Mouse (Mus musculus) c-Kit-negative CD71-positive TER-119-positive erythroid progenitor cells, embryonic 14.5 days (primary cell): ENCODE results near the gene Rgs7.

Experiments used
- DNase-seq: peaks from one replicate; pipeline ENCODE4 v3.0.0-alpha.2; 2013; ENCODE audit warnings: low read depth, low spot score

The Rgs7 gene

DNA sequence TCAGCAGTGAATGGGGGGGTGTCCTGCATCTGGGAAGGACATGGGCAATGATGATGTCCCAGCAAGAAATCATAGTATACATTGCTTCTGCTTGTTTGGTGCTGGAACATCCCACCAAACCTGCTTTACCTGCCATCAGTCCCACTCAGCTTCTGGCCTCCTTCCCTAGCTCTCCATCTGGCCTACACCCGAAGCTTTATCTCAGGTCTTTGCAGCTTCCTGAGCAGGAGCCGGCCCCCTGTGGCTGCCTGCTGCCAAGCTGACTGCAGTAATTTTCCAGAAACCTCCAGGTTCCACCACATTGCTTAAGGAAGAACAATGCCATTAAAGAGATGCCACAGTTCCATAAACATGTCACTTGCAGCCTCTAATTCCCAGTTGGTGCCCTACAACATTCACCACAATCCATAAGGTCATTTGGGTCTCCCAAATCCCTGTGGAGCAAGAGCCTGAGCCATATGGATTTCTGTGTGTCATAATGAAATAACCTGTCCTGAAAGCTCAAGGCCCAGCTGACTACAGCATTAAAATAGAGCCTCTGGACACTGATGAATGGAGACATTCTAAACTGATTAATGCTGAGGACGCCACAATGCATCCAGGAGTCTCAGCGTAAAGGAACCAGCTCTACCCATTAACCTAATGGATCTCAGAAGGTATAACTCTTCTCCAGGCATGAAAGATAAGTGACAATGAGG is 60.8 kb downstream of the Rgs7 start:
- no peak for DNase-seq

DNA sequence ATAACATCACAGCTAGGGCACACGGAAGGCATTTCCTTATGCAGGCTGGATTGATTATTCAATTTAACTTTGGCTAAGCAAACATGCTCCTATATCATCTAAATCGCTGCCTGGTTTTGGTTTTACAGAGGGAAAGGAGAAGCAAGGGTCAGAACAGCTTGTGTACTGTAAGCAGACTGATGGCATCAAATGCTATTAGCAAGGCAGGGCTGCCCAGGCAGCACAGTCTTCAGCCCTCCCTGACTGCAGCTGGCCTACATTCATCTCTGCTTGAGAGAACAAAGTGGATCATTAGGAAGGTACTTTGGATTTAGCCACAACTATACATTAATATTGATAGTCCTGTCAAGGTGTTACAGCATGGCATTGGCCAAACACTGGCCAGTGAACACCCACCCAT is 65.2 kb downstream of the Rgs7 start:
- DNase-seq = no peak

DNA sequence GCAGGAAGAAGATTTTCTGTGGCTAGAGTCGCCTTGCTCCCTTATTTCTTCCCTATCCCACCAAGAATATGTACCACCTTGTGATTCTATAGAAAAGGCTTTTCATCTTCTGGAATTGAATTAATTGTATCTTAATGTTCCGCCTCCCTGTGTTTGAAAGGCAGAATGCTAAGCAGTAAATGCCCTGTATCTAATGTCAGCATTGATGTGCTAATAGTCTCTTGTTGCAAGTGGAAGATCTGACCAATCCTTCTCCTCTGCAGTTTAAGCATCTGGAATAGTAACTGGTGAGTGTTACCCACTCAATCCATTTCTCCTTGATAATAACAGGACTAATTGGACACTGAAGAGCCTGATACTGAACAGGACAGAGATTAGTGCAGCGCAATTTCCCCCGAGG is 65.9 kb downstream of the Rgs7 start:
- DNase-seq = no peak

DNA sequence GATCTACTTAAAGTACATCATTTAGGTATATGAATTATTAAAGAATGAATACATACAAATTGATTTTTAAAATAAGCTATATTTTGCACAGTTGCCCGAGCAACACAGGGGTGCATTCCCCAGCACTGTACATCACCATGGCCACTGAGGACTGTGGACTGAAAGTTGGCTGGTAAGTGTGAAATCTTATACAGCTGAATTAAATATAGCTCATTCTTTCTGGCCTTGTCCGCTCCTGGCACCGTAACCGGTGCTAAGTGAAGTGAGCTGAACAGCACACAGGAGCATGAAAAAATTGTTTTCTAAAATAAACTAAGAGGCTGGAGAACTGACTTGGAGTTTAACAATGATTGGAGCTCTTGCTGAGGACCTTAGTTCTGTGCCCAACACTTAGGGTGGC is 71.4 kb downstream of the Rgs7 start:
- no peak for DNase-seq

GRCm38 (mm10) chr1:175415728-175416127 is 76.6 kb downstream of the Rgs7 start:
- no peak for DNase-seq

- DNase-seq = no peak
These were observed 81.9 kb downstream of the Rgs7 start for GRCm38 (mm10) chr1:175410399-175410798.

- DNase-seq = no peak
These were observed 100.4 kb downstream of the Rgs7 start for GRCm38 (mm10) chr1:175391894-175392293.

- no peak for DNase-seq
These were observed 103.0 kb downstream of the Rgs7 start for GRCm38 (mm10) chr1:175389250-175389649.

GRCm38 (mm10) chr1:175385581-175386235 is 106.6 kb downstream of the Rgs7 start:
- DNase-seq = no peak

- no peak for DNase-seq
These were observed 119.7 kb downstream of the Rgs7 start for GRCm38 (mm10) chr1:175372571-175372970.

DNA sequence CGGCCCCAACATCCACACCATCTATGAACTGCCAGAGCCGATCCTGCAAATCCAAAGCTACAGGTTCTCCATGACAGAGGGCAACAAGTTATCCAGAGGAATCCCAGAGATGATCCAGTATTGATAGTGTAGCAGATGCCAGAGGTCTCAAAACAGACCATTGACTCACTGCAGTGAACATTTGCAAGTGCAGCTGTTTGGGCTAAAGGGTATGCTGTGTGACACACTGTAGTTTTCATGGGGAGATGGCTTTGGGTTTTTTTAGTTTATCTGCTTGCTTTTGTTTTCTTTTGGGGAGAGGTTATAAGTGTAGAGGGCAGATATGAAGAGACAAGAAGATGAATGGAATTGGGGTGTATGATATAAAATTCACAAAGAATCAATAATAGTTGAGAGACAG is 124.2 kb downstream of the Rgs7 start:
- no peak for DNase-seq

- no peak for DNase-seq
These were observed 128.7 kb downstream of the Rgs7 start for GRCm38 (mm10) chr1:175363606-175364005.

GRCm38 (mm10) chr1:175359411-175360366 is 132.6 kb downstream of the Rgs7 start:
- no peak for DNase-seq

- no peak for DNase-seq
These were observed 139.4 kb downstream of the Rgs7 start for GRCm38 (mm10) chr1:175352921-175353320.

GRCm38 (mm10) chr1:175346162-175346561 is 146.1 kb downstream of the Rgs7 start:
- DNase-seq = no peak

DNA sequence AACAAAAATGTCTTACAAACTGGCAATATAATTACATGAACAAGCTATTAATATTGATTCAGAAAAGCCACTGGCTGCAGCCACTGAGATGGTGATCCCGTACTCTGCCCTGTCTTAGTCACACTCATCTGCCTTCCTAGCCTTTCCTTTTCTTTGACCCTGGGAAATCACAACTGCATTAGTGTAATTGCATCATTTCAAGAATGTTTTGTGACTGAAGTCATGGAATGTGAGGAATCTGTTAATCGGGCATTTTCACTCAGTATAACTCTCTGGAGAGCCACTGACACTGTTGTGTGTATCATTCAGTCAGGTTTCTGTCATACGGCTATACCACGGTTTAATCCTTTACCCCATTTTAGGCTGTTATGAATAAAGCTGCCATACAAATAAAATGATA is 156.1 kb downstream of the Rgs7 start:
- DNase-seq = no peak

- no peak for DNase-seq
These were observed 159.1 kb downstream of the Rgs7 start for GRCm38 (mm10) chr1:175333041-175333854.

DNA sequence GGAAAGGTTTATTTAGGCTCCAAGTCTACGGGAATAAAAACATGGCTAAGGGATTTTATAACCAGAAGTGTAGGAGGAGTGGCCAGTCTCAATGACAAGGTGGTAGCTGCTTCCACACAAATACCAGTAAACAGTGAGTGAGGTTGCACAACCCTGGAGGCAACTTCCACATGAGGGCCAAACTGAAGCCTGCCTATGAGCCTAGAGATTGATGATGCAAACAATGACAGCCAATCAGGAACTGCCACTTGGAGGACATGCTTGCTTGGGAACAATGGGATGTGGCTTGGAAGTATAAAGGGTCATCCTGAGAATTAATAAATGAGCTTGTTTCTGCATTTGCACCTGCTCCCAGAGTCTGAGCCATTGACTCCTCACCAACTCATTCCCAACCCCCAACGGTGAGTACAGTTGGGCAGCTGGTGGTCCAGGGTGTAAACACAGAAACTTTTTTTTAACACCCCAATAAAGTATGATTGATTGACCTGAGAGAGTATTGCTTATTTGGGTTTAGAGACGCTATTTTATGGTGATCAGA is 162.3 kb downstream of the Rgs7 start:
- no peak for DNase-seq

- DNase-seq = no peak
These were observed 169.5 kb downstream of the Rgs7 start for GRCm38 (mm10) chr1:175322781-175323180.

GRCm38 (mm10) chr1:175319205-175319604 is 173.1 kb downstream of the Rgs7 start:
- no peak for DNase-seq

- DNase-seq = no peak
These were observed 175.0 kb downstream of the Rgs7 start for GRCm38 (mm10) chr1:175317264-175317663.
